Mouse (Mus musculus) G1E (cell line): ENCODE measurements around the gene Nap1l4.

ENCODE experiments used
- CTCF ChIP-seq: IDR thresholded peaks from 2 replicates; pipeline ENCODE4 v1.5.1; 2012; ENCODE audit warnings: low read depth, low read length, inconsistent platforms, mixed read lengths
- GATA1 ChIP-seq: IDR thresholded peaks from 2 replicates; pipeline ENCODE4 v1.6.1; 2012; ENCODE audit warnings: borderline replicate concordance, low read length, inconsistent platforms, mixed read lengths
- GATA2 ChIP-seq: IDR thresholded peaks from 2 replicates; pipeline ENCODE4 v1.6.1; 2012; ENCODE audit warnings: low read depth, low read length, inconsistent platforms, borderline replicate concordance
- POLR2AphosphoS5 ChIP-seq: IDR thresholded peaks from 2 replicates; pipeline ENCODE4 v1.6.1; 2012; ENCODE audit warnings: low read depth, low read length, inconsistent platforms; ENCODE audit not compliant: insufficient replicate concordance
- TAL1 ChIP-seq: conservative IDR thresholded peaks from 2 replicates; pipeline ENCODE4 v1.6.1; 2012; ENCODE audit warnings: low read depth, low read length, inconsistent platforms, mixed read lengths

GRCm38 (mm10) chr7:143510593-143511334, 38.1 kb downstream of the Nap1l4 start:
- TF ChIP-seq CTCF: no peak
- TF ChIP-seq TAL1: no peak
- no peak for TF ChIP-seq POLR2AphosphoS5
- TF ChIP-seq GATA1: no peak
- TF ChIP-seq GATA2: no peak
